17 mouse cellular contexts compared by ENCODE assay signal in genomic region chr15:94520959-94521358, GRCm38 (mm10). TPM values are rescaled to one million over a fixed set of nuclear protein-coding genes. Genes with fewer than 3 reads are reported as not detected.
"Had no signal": no experiment of that assay in that cellular context is flagged by ENCODE, and none has a peak within 500 bp of the region (broad histone marks: within the 10 kb centered on the region; RNA-seq: fewer than 3 reads in every experiment).

No protein-coding gene starts in this region.

- H3K9ac ChIP-seq: heart, embryonic 12.5 days; hindbrain, embryonic 12.5 days; hindbrain, embryonic 14.5 days; limb, embryonic 12.5 days; liver, embryonic 13.5 days; liver, embryonic 15.5 days had no signal

- H3K27ac ChIP-seq: gastrocnemius, adult 2 months; heart, adult 2 months; hindbrain, embryonic 10.5 days; hindbrain, embryonic 12.5 days; hindbrain, embryonic 14.5 days; layer of hippocampus, adult 2 months; left cerebral cortex, adult 2 months; limb, embryonic 10.5 days; limb, embryonic 12.5 days; liver, embryonic 13.5 days; liver, embryonic 15.5 days had no signal

- H3K36me3 ChIP-seq: heart, embryonic 12.5 days; limb, embryonic 12.5 days; liver, embryonic 15.5 days had no signal

- H3K9me3 ChIP-seq: heart, embryonic 12.5 days; limb, embryonic 10.5 days; liver, embryonic 13.5 days; liver, embryonic 15.5 days had no signal

- H3K4me1 ChIP-seq: hindbrain, embryonic 10.5 days; hindbrain, embryonic 12.5 days; limb, embryonic 10.5 days; limb, embryonic 12.5 days; liver, embryonic 13.5 days; liver, embryonic 15.5 days had no signal

- DNase-seq: gastrocnemius, adult 2 months; gastrocnemius, postnatal 10 days; gastrocnemius, postnatal 25 days; heart, adult 2 months; kidney, adult 18-20 months; liver, embryonic 13.5 days had no signal

- H3K4me3 ChIP-seq: gastrocnemius, adult 2 months; heart, adult 2 months; heart, embryonic 12.5 days; hindbrain, embryonic 10.5 days; hindbrain, embryonic 12.5 days; layer of hippocampus, adult 2 months; left cerebral cortex, adult 2 months; limb, embryonic 10.5 days; limb, embryonic 12.5 days; liver, embryonic 13.5 days; liver, embryonic 15.5 days had no signal

- H3K4me2 ChIP-seq: heart, embryonic 12.5 days; hindbrain, embryonic 12.5 days; hindbrain, embryonic 14.5 days; limb, embryonic 12.5 days; liver, embryonic 11.5 days; liver, embryonic 13.5 days; liver, embryonic 15.5 days had no signal

- H3K27me3 ChIP-seq: heart, embryonic 12.5 days; hindbrain, embryonic 12.5 days; limb, embryonic 12.5 days; liver, embryonic 13.5 days; liver, embryonic 15.5 days had no signal

RNA-seq across cellular contexts. Expression of gene Adamts20, which starts 55.7 kb away (rescaled TPM):
- polyA plus RNA-seq: inflammation-experienced regulatory T-cells, adult 6 months had no signal
